Mouse (Mus musculus): ENCODE measurements around the gene Mtx3.

- no peak for TF ChIP-seq CTCF (IDR thresholded peaks at IDR 0.05; ENCODE audit: insufficient read depth, low read depth, low read length)
- no peak for TF ChIP-seq POLR2A (IDR thresholded peaks at IDR 0.05; ENCODE audit: insufficient read depth, low read depth, low read length)
These were observed 3.4 kb downstream of the Mtx3 start for GRCm38 (mm10) chr13:92848002-92848401.

Measured in olfactory bulb, adult 2 months (tissue).